Mouse (Mus musculus): Measurements from ENCODE around the gene Nubp2. TPM values are rescaled to one million over a fixed set of nuclear protein-coding genes. Genes with fewer than 3 reads are reported as not detected.

Nubp2 gene
- polyA plus RNA-seq, 1 experiment from 2014 or later = 61.8 TPM

DNA sequence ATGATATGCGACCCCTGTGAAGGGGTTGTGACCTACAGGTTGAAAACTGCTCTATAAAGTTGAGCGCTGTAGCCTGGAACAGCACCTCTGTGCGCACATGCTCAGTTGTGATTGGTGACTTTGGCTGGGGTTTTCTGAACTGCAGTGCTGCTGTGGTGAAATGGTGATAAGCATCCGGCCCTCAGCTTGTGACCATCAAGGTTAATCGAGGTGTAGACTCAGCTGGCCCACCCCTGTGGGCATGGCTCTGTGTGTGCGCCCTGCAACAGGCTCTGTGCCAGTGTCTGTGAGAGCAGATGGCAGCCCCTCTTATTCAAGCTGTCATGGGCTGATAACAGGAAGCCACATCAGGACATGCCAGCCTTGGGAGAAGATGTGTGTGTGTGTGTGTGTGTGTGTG lies 27.2 kb downstream of the Nubp2 start:
- H3K27ac ChIP-seq (ENCODE audit: low read depth, low read length) = no peak overlapping the region
- peaks cover 19% of the 10 kb centered on the region for H3K36me3 ChIP-seq (ENCODE audit: control insufficient read depth, insufficient read depth, low read length)
- no peak overlapping the region for H3K4me2 ChIP-seq (replicated peaks; ENCODE audit: low read depth, low read length)
- ATAC-seq (ENCODE audit: low FRiP score, low TSS enrichment) = no peak
- H3K4me3 ChIP-seq (ENCODE audit: low read length) = no peak overlapping the region
- H3K4me1 ChIP-seq (ENCODE audit: control insufficient read depth, insufficient read depth, low read length) = no peaks in the 10 kb centered on the region
- 89% methylated on average over 6 of the region's 6 CpGs for WGBS
- H3K9ac ChIP-seq (ENCODE audit: low read depth, low read length) = no peak overlapping the region
- H3K9me3 ChIP-seq (ENCODE audit: control insufficient read depth, low read length) = no peaks in the 10 kb centered on the region
- H3K27me3 ChIP-seq (ENCODE audit: control insufficient read depth, insufficient read depth, low read length) = no peaks in the 10 kb centered on the region

GRCm38 (mm10) chr17:24857831-24858470 lies 28.2 kb downstream of the Nubp2 start:
- Histone ChIP-seq H3K9ac (ENCODE audit: low read depth, low read length) (no peak overlapping the region), H3K4me3 (ENCODE audit: low read length) (no peak overlapping the region), H3K27ac (ENCODE audit: low read depth, low read length) (no peak overlapping the region), H3K4me1 (ENCODE audit: control insufficient read depth, insufficient read depth, low read length) (no peaks in the 10 kb centered on the region), H3K9me3 (ENCODE audit: control insufficient read depth, low read length) (no peaks in the 10 kb centered on the region), H3K27me3 (ENCODE audit: control insufficient read depth, insufficient read depth, low read length) (no peaks in the 10 kb centered on the region), H3K4me2 (replicated peaks; ENCODE audit: low read depth, low read length) (no peak overlapping the region), H3K36me3 (ENCODE audit: control insufficient read depth, insufficient read depth, low read length) (peaks cover 19% of the 10 kb centered on the region)
- no peak for ATAC-seq (ENCODE audit: low FRiP score, low TSS enrichment)
- 88% methylated on average over 8 of the region's 8 CpGs for WGBS

DNA sequence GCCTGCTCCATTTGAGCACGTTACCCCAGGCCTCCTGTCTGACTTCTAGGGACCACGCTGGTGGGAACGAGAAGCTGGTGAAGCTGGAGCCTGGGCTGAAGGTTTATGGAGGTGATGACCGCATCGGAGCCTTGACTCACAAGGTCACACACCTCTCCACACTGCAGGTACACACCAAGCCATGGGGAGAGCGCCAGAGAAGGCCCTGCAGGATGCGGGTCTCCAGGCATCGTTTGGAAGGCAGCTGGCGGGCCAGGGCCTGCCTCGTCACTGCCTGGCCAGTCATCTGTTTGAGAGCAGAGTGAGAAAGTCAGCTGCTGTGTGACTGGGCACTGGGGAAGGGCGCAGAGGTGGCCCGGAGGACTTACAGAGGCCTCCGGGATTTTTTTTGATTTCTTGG lies 29.6 kb downstream of the Nubp2 start:
- no peaks in the 10 kb centered on the region for H3K4me1 ChIP-seq (ENCODE audit: control insufficient read depth, insufficient read depth, low read length)
- H3K36me3 ChIP-seq (ENCODE audit: control insufficient read depth, insufficient read depth, low read length) = peaks cover 14% of the 10 kb centered on the region
- H3K4me2 ChIP-seq (replicated peaks; ENCODE audit: low read depth, low read length) = no peak overlapping the region
- H3K9me3 ChIP-seq (ENCODE audit: control insufficient read depth, low read length) = no peaks in the 10 kb centered on the region
- 91% methylated on average over 13 of the region's 13 CpGs for WGBS
- H3K27me3 ChIP-seq (ENCODE audit: control insufficient read depth, insufficient read depth, low read length) = no peaks in the 10 kb centered on the region
- H3K4me3 ChIP-seq (ENCODE audit: low read length) = no peak overlapping the region
- ATAC-seq (ENCODE audit: low FRiP score, low TSS enrichment) = no peak
- no peak overlapping the region for H3K27ac ChIP-seq (ENCODE audit: low read depth, low read length)
- no peak overlapping the region for H3K9ac ChIP-seq (ENCODE audit: low read depth, low read length)

DNA sequence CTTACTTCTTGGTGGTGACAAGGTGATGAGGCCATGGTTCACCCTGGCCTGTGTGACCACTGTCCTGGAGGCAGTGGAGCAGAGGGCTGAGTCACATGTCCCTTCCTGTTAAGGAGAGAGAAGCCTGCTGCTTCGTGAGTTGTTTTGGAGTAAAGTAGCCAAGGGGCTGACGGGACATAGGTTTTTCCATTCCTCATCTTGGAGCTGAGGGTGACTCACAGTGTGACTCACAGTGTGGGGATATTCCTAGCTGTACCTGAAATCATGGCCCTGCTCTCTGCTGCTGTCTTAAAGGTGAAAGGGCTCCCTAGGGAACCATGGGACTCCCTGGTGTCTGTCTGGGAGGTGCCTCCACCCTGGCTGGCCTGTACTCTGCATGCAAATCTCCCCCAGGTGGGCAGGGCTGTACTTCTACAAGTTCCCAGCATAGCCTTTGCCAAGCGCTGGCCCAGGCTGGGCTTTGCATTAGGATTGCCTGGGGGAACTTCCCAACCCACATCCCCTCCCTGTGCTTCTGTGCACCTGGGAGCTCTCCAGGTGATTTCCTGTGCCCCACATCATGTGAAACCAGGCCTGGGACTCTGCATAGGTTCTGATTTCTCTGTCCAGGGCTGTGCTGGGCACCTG lies 30.2 kb downstream of the Nubp2 start:
- Histone ChIP-seq H3K9me3 (ENCODE audit: control insufficient read depth, low read length) (no peaks in the 10 kb centered on the region), H3K27me3 (ENCODE audit: control insufficient read depth, insufficient read depth, low read length) (peaks cover 4% of the 10 kb centered on the region; the same call in 1 of the 2 replicates), H3K36me3 (ENCODE audit: control insufficient read depth, insufficient read depth, low read length) (peaks cover 8% of the 10 kb centered on the region; the same call in 1 of the 2 replicates), H3K4me3 (ENCODE audit: low read length) (no peak overlapping the region), H3K27ac (ENCODE audit: low read depth, low read length) (no peak overlapping the region), H3K4me1 (ENCODE audit: control insufficient read depth, insufficient read depth, low read length) (peaks cover 4% of the 10 kb centered on the region), H3K4me2 (replicated peaks; ENCODE audit: low read depth, low read length) (no peak overlapping the region), H3K9ac (ENCODE audit: low read depth, low read length) (no peak overlapping the region)
- 85% methylated on average over 3 of the region's 3 CpGs for WGBS
- ATAC-seq (ENCODE audit: low FRiP score, low TSS enrichment) = no peak

DNA sequence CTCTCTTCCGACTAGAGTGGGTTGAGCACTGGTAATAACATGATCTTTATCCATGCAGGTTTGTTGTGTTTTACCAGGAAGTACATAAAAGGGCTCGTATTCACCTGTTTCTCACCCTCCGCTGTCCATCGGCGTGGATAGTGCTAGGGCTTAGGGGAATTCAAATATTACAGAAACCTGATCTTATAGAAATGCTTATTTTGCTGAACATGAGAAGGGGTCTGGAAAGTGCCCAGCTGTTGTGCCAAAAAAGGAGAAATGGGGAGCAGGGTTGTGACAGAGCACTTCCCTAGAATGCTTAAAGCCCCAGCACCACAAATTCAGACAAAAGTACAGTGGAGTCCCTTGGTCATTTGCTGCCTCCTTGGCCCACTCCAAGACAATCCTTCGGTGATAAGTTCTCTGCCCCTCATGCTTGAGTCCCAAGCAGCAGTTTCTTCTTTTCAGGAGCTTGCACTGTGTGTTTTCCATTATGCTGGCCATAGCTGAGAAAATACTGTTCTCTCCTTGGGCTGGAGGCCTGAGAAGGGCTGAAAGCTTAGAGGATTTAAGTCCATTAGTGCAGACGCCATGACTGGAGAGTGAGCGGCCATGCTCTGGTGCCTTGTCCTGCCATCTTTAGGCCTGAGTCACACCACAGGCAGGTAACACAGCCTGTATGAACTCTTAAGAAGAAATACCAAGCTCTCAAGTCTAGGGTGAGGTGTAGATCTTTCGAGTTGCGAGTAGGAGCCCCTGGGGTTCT lies 34.6 kb downstream of the Nubp2 start:
- ATAC-seq (ENCODE audit: low FRiP score, low TSS enrichment) = no peak
- Histone ChIP-seq H3K4me2 (replicated peaks; ENCODE audit: low read depth, low read length) (peak overlapping the region; percentile 87), H3K27ac (ENCODE audit: low read depth, low read length) (no peak overlapping the region), H3K4me1 (ENCODE audit: control insufficient read depth, insufficient read depth, low read length) (peaks cover 11% of the 10 kb centered on the region), H3K36me3 (ENCODE audit: control insufficient read depth, insufficient read depth, low read length) (peaks cover 8% of the 10 kb centered on the region; the same call in 1 of the 2 replicates), H3K9ac (ENCODE audit: low read depth, low read length) (peak overlapping the region; percentile 81; the same call in 1 of the 2 replicates), H3K9me3 (ENCODE audit: control insufficient read depth, low read length) (no peaks in the 10 kb centered on the region), H3K27me3 (ENCODE audit: control insufficient read depth, insufficient read depth, low read length) (peaks cover 4% of the 10 kb centered on the region; the same call in 1 of the 2 replicates), H3K4me3 (ENCODE audit: low read length) (peak overlapping the region; percentile 85)
- WGBS = 67% methylated on average over 10 of the region's 10 CpGs

GRCm38 (mm10) chr17:24850773-24851127 lies 35.4 kb downstream of the Nubp2 start:
- Histone ChIP-seq H3K27me3 (ENCODE audit: control insufficient read depth, insufficient read depth, low read length) (peaks cover 4% of the 10 kb centered on the region; the same call in 1 of the 2 replicates), H3K4me3 (ENCODE audit: low read length) (peak overlapping the region; percentile 85), H3K4me2 (replicated peaks; ENCODE audit: low read depth, low read length) (peak overlapping the region; percentile 87), H3K9me3 (ENCODE audit: control insufficient read depth, low read length) (no peaks in the 10 kb centered on the region), H3K36me3 (ENCODE audit: control insufficient read depth, insufficient read depth, low read length) (peaks cover 8% of the 10 kb centered on the region; the same call in 1 of the 2 replicates), H3K4me1 (ENCODE audit: control insufficient read depth, insufficient read depth, low read length) (peaks cover 11% of the 10 kb centered on the region), H3K9ac (ENCODE audit: low read depth, low read length) (peak overlapping the region; percentile 81), H3K27ac (ENCODE audit: low read depth, low read length) (0 out of 2 replicates have a peak overlapping the region, but pooled peaks have one; percentile 32)
- WGBS = 2% methylated on average over 20 of the region's 20 CpGs
- ATAC-seq (ENCODE audit: low FRiP score, low TSS enrichment) = no peak

DNA sequence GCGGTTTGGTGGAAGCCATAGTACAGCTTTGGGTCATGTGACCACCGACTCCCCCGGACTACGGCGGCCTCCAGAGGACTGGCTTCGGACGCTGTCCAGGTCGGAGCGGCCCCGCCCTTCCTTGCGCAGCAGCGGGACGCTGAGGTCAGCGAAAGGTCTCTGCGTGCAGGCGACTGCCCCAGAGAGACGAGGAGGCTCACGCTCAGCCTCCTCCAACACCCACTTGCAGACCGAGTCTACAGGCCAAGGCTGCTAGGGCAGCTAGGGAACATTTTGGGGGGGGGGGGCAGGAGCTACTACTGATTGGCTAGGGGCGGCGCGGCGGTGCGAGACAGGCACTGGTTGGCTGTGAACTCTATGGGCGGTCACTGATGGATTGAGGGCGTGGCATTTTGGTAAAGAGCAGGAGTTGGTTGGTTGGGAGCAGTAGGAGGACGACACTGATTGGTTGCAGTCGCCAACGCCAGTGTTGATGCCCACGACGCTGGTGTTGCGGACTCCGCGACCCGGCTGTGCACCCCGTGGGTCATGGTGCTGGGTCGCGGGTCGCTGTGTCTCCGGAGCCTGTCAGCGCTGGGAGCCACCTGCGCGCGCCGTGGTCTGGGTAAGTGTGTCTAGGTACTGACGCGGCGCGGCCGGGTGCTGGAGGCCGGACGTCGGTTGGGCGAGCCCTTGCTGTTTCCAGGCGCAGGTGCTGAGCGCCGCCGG lies 35.9 kb downstream of the Nubp2 start, which contains the start of gene Fahd1:
Fahd1 (minus strand) TSS at position 300 of the 708 bp plus-strand sequence.
- Histone ChIP-seq H3K4me3 (ENCODE audit: low read length) (peak within 1 kb of the TSS; percentile 85), H3K36me3 (ENCODE audit: control insufficient read depth, insufficient read depth, low read length) (peaks cover 8% of the 10 kb centered on the region; the same call in 1 of the 2 replicates), H3K27ac (ENCODE audit: low read depth, low read length) (peak within 1 kb of the TSS; percentile 96), H3K27me3 (ENCODE audit: control insufficient read depth, insufficient read depth, low read length) (peaks cover 8% of the 10 kb centered on the region; the same call in 1 of the 2 replicates), H3K4me2 (replicated peaks; ENCODE audit: low read depth, low read length) (peak within 1 kb of the TSS; percentile 87), H3K4me1 (ENCODE audit: control insufficient read depth, insufficient read depth, low read length) (peaks cover 11% of the 10 kb centered on the region), H3K9me3 (ENCODE audit: control insufficient read depth, low read length) (no peaks in the 10 kb centered on the region), H3K9ac (ENCODE audit: low read depth, low read length) (peak within 1 kb of the TSS; percentile 81)
- peak; percentile 99 for ATAC-seq (ENCODE audit: low FRiP score, low TSS enrichment)
- WGBS = under 1% methylated on average over 57 of the region's 58 CpGs

- Histone ChIP-seq H3K9ac (ENCODE audit: low read depth, low read length) (peak overlapping the region; percentile 81), H3K9me3 (ENCODE audit: control insufficient read depth, low read length) (no peaks in the 10 kb centered on the region), H3K4me2 (replicated peaks; ENCODE audit: low read depth, low read length) (peak overlapping the region; percentile 84), H3K36me3 (ENCODE audit: control insufficient read depth, insufficient read depth, low read length) (peaks cover 8% of the 10 kb centered on the region; the same call in 1 of the 2 replicates), H3K4me1 (ENCODE audit: control insufficient read depth, insufficient read depth, low read length) (peaks cover 11% of the 10 kb centered on the region), H3K27ac (ENCODE audit: low read depth, low read length) (peak overlapping the region; percentile 96), H3K27me3 (ENCODE audit: control insufficient read depth, insufficient read depth, low read length) (peaks cover 8% of the 10 kb centered on the region; the same call in 1 of the 2 replicates), H3K4me3 (ENCODE audit: low read length) (peak overlapping the region; percentile 85)
- ATAC-seq (ENCODE audit: low FRiP score, low TSS enrichment) = peak; percentile 63; the same call in 1 of the 2 replicates
- 1% methylated on average over 21 of the region's 21 CpGs for WGBS
Measured at GRCm38 (mm10) chr17:24849733-24850064, 36.5 kb downstream of the Nubp2 start.
